Mouse (Mus musculus): ENCODE results near the gene Vkorc1l1.
A peak's percentile ranks its signal among the peaks of the same experiment; 100 is the strongest.

GRCm38 (mm10) chr5:130007344-130007743 lies 65.6 kb downstream of the Vkorc1l1 start:
- TF ChIP-seq CTCF (conservative IDR thresholded peaks at IDR 0.05; ENCODE audit: insufficient read depth, insufficient read length, low read depth, low read length) (peak; percentile 20; the same call in 1 of the 2 replicates), POLR2A (IDR thresholded peaks at IDR 0.05; ENCODE audit: low read depth, low read length) (no peak)

Data from kidney, adult 2 months (tissue).